Mouse (Mus musculus) natural killer cell, adult 2 months (primary cell): ENCODE data around the gene Rln3.

Source experiments
- DNase-seq, 2 experiments: peaks; one replicate each; pipeline ENCODE4 v3.0.0; 2022; ENCODE audit warnings: low spot score in 2 of 2

Rln3 gene

DNA sequence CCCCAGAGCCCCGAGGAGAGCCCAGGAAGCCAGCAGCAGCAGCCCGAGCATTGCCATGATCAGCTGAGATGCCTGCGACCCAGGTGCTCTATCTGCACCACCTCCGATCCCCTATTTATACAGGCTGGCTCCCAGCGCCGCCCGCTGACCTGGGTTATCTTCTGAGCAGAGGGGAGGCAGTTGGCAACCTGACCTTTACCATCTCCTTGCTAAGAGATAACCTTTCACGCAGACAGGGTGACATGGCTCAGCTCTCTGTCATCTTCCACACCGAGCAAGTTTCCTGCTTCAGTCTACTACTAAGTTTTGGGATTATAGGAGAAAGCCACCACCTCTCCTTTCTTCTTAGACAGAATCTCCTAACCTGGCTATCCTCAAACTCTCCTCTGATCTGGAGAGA, at the start of gene Rln3:
Gene Rln3 (minus strand): TSS at position 101 of the 400 bp plus-strand sequence.
- DNase-seq, result no peak

GRCm38 (mm10) chr8:84090585-84090984, 45.8 kb upstream of the Rln3 start:
- no peak for DNase-seq

- no peak for DNase-seq
These were observed 44.5 kb upstream of the Rln3 start for GRCm38 (mm10) chr8:84089277-84089676.

GRCm38 (mm10) chr8:84087821-84088220, 43.0 kb upstream of the Rln3 start:
- no peak for DNase-seq

DNA sequence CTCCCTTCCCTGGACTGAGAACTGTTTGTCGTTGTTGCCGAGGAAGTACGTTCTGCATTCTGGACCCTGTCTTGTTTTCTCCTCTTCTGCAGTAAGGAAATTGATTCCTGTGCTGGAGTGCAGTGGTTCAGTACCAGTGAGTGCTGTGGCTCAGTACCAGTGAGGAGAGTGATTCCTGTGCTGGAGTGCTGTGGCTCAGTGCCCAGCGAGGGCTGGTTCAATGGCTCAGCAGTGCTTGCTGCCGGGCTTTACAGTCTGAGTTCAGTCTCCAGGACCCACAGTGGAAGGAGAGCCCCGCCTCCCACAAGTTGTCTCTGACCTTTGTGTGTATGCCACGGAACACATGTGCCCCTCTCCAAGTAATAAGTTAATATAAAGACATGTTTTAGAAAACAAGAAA, 42.4 kb upstream of the Rln3 start:
- no peak for DNase-seq

DNA sequence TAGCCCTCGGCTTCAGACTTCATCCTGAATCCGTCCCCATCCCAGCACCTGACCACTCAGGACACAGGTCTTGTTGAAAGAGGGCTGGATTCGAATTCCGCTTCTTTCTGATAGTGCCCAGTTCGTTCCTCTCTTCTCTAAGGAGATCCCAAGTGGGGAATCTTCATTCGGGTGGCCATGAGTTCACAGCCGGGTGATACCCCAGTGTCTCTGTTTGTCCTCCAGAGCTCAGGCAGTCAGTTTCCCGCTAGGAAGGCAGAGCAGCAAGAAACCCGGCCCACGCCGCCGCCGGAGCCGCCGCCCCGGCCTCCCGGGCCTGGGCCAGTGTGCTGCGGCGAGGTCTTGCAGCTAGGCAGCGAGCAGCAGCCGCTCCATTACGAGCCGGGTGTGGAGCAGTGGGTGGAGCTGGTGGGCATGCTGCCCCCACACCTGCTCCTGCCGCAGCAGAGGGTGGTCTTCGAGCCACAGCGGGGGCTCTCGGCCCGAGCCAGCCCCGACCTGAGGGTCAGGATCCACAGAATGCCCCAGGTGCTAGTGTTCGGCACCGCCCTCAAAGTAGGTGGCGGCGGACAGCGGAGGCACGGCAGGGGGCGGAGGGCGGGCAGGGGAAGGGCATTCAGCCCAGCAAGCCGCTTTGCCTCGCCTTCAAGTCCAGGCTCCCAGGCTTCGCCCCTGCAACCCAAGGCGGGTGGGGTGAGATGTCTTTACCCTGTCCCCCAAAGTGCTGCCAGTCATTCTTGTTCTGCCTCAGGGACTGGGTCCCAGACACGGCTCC, 39.7 kb upstream of the Rln3 start:
- no peak for DNase-seq

- no peak for DNase-seq
These were observed 39.0 kb upstream of the Rln3 start for GRCm38 (mm10) chr8:84083829-84084241.

GRCm38 (mm10) chr8:84079206-84079605, 34.4 kb upstream of the Rln3 start:
- DNase-seq, result no peak

DNA sequence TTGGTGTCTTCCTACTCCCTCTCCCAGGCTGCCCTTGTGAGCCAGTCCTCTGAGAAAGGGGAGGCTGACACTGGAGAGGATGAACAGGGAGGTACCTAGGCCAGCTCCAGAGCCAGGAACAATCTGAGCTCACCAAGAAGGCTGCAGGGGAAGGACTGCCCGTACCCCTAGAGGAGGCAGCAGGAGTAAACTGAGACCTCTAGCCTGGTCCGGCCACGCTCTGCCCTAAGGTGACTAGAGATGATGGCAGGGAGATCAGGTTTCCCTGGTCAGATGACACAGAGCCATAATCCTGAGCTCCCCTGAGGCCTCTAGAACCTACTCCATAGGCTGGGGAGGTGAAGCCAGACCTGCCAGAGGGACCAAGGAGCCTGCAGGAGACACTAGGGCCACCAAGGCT, 32.0 kb upstream of the Rln3 start:
- DNase-seq, result no peak

GRCm38 (mm10) chr8:84076412-84076811, 31.6 kb upstream of the Rln3 start:
- DNase-seq, result no peak

DNA sequence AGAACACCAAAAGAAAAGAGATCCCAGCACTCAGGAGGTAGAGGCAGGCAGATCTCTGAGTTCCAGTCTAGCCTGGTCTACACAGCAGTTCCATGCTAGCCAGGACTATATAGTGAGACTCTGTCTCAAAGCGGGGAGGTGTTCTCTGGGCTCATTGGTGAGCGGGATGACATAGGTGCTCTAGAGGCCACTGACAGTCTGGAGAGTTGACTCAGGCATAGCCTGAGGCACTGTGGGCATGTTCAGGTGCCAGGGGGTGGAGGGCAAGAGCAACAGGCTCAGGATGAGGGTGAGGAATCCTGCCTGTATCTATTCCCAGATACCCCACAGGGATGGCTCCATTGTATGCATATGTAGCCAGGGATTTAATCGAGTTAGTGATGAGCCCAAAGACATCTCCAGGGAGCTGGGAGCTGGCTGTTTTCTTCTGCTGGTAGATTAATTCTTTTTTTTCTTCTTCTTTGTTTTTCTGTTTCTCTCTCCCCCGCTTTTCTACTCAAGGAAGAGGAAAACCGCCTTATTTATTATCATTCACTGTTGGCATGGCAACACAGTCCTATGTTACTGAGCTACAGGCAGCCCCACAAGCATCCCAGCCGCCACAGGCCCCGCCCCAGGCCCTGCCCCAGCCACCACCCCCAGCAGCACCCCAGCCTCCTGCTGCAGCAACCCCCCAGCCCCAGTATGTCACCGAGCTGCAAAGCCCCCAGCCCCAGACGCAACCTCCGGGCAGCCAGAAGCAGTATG, 28.6 kb upstream of the Rln3 start:
- DNase-seq, result no peak

DNA sequence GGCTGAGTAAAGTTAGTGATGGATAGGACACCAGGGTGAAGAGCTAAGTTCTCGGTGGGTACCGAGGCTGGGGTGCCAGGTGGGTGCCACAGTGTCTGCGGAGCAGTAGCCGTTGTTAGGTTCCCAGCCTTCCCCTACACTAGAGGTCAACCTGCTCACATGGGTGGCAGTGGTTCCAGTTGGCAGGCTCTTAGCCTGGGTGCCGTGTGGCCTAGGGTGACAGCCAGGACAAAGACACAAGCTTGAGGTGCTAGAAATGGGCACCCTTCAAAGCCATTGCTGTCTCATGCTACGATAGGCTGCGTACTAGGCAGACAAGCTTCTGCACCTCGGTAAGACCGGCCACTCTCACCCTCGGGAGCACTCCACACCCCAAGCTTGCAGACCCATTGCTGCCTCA, 27.5 kb upstream of the Rln3 start:
- DNase-seq, result no peak

DNA sequence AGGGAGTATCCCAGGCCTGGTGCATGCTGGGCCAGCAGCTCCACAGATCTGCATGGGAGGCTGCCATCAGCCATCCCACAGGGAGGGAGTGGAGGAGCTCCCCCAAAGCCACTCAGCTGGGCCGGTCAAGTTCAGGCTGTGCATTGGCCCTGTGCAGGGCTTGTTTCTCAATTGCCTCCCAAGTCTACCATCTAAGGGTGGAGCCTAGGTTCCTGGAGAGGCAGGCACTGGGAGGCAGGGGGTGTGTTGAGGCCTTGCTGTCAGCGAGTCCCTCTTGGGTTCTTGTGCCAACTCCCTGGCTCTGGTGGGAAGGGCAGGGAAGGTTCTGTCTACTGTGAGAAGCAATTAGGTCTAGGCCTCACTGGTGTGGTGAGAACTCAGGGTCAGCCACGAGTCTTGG, 27.1 kb upstream of the Rln3 start:
- DNase-seq, result no peak

- no peak for DNase-seq
These were observed 25.9 kb upstream of the Rln3 start for GRCm38 (mm10) chr8:84070667-84071066.

DNA sequence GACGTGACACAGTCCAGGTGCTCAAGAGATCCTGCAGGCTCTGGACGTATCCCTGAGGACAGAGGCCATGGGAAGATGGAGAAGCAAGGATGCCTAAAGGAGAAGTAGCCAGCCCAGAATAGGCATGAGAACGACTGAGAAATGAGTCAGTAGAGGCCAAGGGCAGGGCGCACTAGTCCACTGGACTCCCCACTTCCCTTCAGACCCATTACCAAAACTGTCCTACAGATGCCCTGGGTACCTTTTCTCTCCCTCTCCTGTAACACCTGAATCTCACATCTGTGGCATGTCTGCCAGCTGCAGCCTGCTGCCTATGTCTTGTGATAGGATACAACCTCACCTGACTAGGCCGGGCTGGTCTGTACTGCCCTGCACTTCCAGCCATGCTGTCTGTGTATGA, 25.4 kb upstream of the Rln3 start:
- no peak for DNase-seq

DNA sequence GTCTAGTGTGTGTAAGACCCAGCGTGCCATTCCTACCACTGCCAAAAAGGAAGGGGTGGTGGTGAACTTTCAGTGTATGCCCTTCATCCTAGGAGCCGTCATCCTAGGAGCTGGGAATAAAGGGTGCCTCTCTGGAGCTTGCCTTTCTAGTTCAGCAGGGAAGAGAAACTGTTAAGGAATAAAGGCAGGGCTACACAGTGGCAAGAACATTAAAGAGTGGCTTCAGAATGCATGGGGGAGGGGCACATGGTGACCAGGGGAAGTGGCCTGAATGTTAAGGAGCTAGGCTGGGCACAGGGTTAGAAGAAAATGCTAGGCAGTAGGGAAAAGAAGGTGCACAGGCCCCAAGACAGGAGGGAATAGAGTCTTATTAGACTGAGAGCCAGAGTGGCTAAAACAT, 24.9 kb upstream of the Rln3 start:
- DNase-seq, result no peak

GRCm38 (mm10) chr8:84069169-84069568, 24.4 kb upstream of the Rln3 start:
- no peak for DNase-seq

GRCm38 (mm10) chr8:84068316-84069035, 23.7 kb upstream of the Rln3 start:
- peak; percentile 43 to 65 for DNase-seq

GRCm38 (mm10) chr8:84067911-84068310, 23.1 kb upstream of the Rln3 start:
- no peak for DNase-seq

GRCm38 (mm10) chr8:84067047-84067573, 22.3 kb upstream of the Rln3 start:
- peak; percentile 96 for DNase-seq

DNA sequence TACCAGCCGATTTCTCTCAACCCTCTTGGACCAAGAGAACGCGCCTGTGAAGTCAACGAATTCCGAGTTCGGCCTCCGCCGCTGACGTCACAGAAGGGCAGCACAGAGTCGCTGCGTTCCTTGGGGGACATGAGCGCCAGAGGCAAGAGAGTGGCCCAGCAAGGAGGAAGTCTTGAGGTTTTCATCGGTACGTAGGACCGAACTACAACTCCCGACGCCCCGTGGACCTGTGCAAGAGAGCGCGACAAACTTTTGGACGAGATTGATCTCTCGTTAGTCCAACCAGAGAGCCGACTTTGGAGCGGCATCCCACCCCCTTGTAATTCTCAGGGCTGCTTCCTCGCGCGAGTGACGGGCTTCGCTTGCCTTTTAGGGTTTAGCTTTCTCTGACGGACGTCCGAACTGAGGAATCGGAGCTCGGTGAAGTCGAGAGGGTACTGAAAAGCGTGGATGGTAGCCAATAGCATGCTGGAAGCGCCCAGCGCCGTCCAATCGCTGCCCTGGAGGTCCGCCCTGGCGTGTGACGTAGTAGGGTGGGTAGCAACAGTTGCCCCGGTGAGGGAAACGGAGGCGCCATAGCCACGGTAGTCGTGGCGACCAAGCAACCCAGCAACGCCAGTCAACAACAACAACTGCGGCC, 21.6 kb upstream of the Rln3 start, which contains the start of gene Rfx1:
Gene Rfx1 (plus strand): TSS at position 544 of the 640 bp plus-strand sequence.
- peak; percentile 99 for DNase-seq
